Mouse (Mus musculus): ENCODE results near the gene Adcy5.

Gene Adcy5

GRCm38 (mm10) chr16:35318397-35318796, 163.7 kb downstream of the Adcy5 start:
- DNase-seq (ENCODE audit: low read depth): no peak

- peak; percentile 47 for DNase-seq (ENCODE audit: low read depth)
These were observed 164.7 kb downstream of the Adcy5 start for GRCm38 (mm10) chr16:35319335-35319734.

- DNase-seq (ENCODE audit: low read depth): no peak
These were observed 165.1 kb downstream of the Adcy5 start for GRCm38 (mm10) chr16:35319773-35320172.

- DNase-seq (ENCODE audit: low read depth): no peak
These were observed 175.8 kb downstream of the Adcy5 start for GRCm38 (mm10) chr16:35330451-35330850.
